Mouse (Mus musculus): ENCODE measurements around the gene Ceacam3. TPM values are rescaled to one million over a fixed set of nuclear protein-coding genes. Genes with fewer than 3 reads are reported as not detected.

The Ceacam3 gene
- polyA plus RNA-seq, 1 experiment from 2014 or later, result not detected

Other genes with a start within 250 kb of the Ceacam3 start
- gene Ptgir, start 243.8 kb upstream of the Ceacam3 start, polyA plus RNA-seq (2014; fragmentation: Nextera tagmentation; extraction: Ambion mirVana), result 0.56 and 0.81 TPM in 2 replicates
- 322 and 337 TPM in 2 replicates for gene Calm3, start 226.2 kb upstream of the Ceacam3 start, polyA plus RNA-seq (2014; fragmentation: Nextera tagmentation; extraction: Ambion mirVana)
- 7.8 and 11.0 TPM in 2 replicates for gene Pnmal2, start 205.6 kb upstream of the Ceacam3 start, polyA plus RNA-seq (2014; fragmentation: Nextera tagmentation; extraction: Ambion mirVana)
- gene Pnmal1, start 190.6 kb upstream of the Ceacam3 start, polyA plus RNA-seq (2014; fragmentation: Nextera tagmentation; extraction: Ambion mirVana), result 17.6 and 19.5 TPM in 2 replicates
- 1.5 and 1.7 TPM in 2 replicates for gene Gm42372, start 167.2 kb upstream of the Ceacam3 start, polyA plus RNA-seq (2014; fragmentation: Nextera tagmentation; extraction: Ambion mirVana)
- 6.2 and 11.0 TPM in 2 replicates for gene Ccdc8, start 157.6 kb upstream of the Ceacam3 start, polyA plus RNA-seq (2014; fragmentation: Nextera tagmentation; extraction: Ambion mirVana)
- 96.9 and 97.3 TPM in 2 replicates for gene Ppp5c, start 122.4 kb upstream of the Ceacam3 start, polyA plus RNA-seq (2014; fragmentation: Nextera tagmentation; extraction: Ambion mirVana)
- 4.8 and 4.9 TPM in 2 replicates for gene Hif3a, start 87.9 kb upstream of the Ceacam3 start, polyA plus RNA-seq (2014; fragmentation: Nextera tagmentation; extraction: Ambion mirVana)
- gene Psg16, start 76.2 kb upstream of the Ceacam3 start, polyA plus RNA-seq (2014; fragmentation: Nextera tagmentation; extraction: Ambion mirVana), result 0.05 and 0.10 TPM in 2 replicates
- not detected in 2 replicates for gene Psg29, start 53.2 kb downstream of the Ceacam3 start, polyA plus RNA-seq (2014; fragmentation: Nextera tagmentation; extraction: Ambion mirVana)